Mouse (Mus musculus) kidney, adult 2 months (tissue): ENCODE measurements at regions not wholly inside any gene's neighbourhood (a gene's known extent, or its start where the extent isn't known, plus 50 kb on each side); places are given as distances from the start of the nearest gene placed in this dataset.

Experiments used
- CTCF ChIP-seq: fragments of 200-500 bp; conservative IDR thresholded peaks from 2 replicates; pipeline ENCODE4 v1.5.1; 2011; ENCODE audit warnings: low read depth, mild to moderate bottlenecking, control low read depth, low read length, moderate library complexity, mixed read lengths; ENCODE audit not compliant: insufficient read depth, insufficient read length
- POLR2A ChIP-seq: fragments of 200-500 bp; IDR thresholded peaks from one replicate; pipeline ENCODE4 v1.6.1; 2011; ENCODE audit warnings: low read depth, low read length, control low read depth

- TF ChIP-seq CTCF (no peak), POLR2A (no peak)
Observed at GRCm38 (mm10) chr3:36762847-36763246, 72.9 kb upstream of the Trpc3 start.
